Mouse (Mus musculus) G1E (cell line): ENCODE results near the gene Rassf5.

Experiments used
- CTCF ChIP-seq: IDR thresholded peaks from 2 replicates; pipeline ENCODE4 v1.5.1; 2012; ENCODE audit warnings: low read depth, low read length, inconsistent platforms, mixed read lengths
- GATA1 ChIP-seq: IDR thresholded peaks from 2 replicates; pipeline ENCODE4 v1.6.1; 2012; ENCODE audit warnings: borderline replicate concordance, low read length, inconsistent platforms, mixed read lengths
- TAL1 ChIP-seq: conservative IDR thresholded peaks from 2 replicates; pipeline ENCODE4 v1.6.1; 2012; ENCODE audit warnings: low read depth, low read length, inconsistent platforms, mixed read lengths

DNA sequence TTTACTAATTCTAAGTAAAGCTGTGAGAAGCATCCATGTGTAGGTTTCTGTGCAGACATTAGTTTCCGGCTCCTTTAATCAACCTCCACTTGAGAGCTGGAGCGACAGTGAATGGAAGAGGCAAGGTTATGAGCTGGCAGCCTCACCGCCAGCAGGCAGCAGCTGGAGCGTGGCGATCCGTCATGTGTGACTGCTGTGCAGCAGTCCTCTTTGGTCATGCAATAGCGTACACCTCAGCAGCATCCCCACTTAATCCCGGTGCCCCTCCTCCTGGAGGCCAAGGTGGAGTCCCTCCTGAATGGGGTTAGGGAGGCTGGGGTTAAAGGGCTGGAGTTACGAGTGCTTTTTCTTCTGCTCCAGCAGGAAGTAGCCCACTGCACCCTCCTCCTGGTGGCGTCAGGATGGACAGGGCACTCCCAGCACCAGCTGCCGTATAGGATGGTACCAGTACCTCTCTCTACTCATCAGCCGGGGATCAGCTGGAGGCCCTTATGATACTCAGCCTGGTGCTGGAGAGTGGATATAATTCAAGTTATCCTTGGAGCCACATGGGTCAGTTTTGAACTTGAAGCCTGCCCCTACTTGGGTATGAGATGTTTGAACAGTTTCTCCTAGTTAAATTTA is 20.1 kb downstream of the Rassf5 start:
- TF ChIP-seq CTCF, result no peak
- no peak for TF ChIP-seq GATA1
- no peak for TF ChIP-seq TAL1
